Mouse (Mus musculus) G1E (cell line): ENCODE results near the gene Rhno1. TPM values are rescaled to one million over a fixed set of nuclear protein-coding genes. Genes with fewer than 3 reads are reported as not detected.
"Not testable (repeated sequence)": the region's sequence is repeated elsewhere in the genome, so short reads cannot be mapped to it uniquely, and the experiment has no call there.

Experiments used
- ATAC-seq: 2 replicates; pipeline ENCODE4 v1.8.0; 2016; ENCODE audit warnings: mild to moderate bottlenecking; ENCODE audit not compliant: insufficient number of reproducible peaks, poor library complexity, low FRiP score, severe bottlenecking; ENCODE audit errors: extremely low read depth
- DNase-seq: peaks from one replicate; pipeline ENCODE4 v3.0.0; 2012; ENCODE audit warnings: low spot score
- H3K27me3 ChIP-seq: 2 replicates; pipeline ENCODE4 v1.6.1; 2012; ENCODE audit warnings: mild to moderate bottlenecking, low read length, inconsistent platforms; ENCODE audit not compliant: insufficient read depth
- H3K36me3 ChIP-seq: replicated peaks from 2 replicates; pipeline ENCODE3; 2012; ENCODE audit warnings: mild to moderate bottlenecking, inconsistent platforms
- H3K4me1 ChIP-seq: 2 replicates; pipeline ENCODE4 v1.6.1; 2012; ENCODE audit warnings: low read depth, low read length, inconsistent platforms, mixed read lengths; ENCODE audit not compliant: insufficient read depth
- H3K4me3 ChIP-seq: 2 replicates; pipeline ENCODE4 v1.5.1; 2012; ENCODE audit warnings: low read depth, mild to moderate bottlenecking, inconsistent platforms, low read length, moderate library complexity, mixed read lengths
- H3K9me3 ChIP-seq: replicated peaks from 2 replicates; pipeline ENCODE4 v1.6.1; 2012; ENCODE audit warnings: inconsistent platforms
- CTCF ChIP-seq: IDR thresholded peaks from 2 replicates; pipeline ENCODE4 v1.5.1; 2012; ENCODE audit warnings: low read depth, low read length, inconsistent platforms, mixed read lengths
- GATA1 ChIP-seq: IDR thresholded peaks from 2 replicates; pipeline ENCODE4 v1.6.1; 2012; ENCODE audit warnings: borderline replicate concordance, low read length, inconsistent platforms, mixed read lengths
- GATA2 ChIP-seq: IDR thresholded peaks from 2 replicates; pipeline ENCODE4 v1.6.1; 2012; ENCODE audit warnings: low read depth, low read length, inconsistent platforms, borderline replicate concordance
- POLR2AphosphoS5 ChIP-seq: IDR thresholded peaks from 2 replicates; pipeline ENCODE4 v1.6.1; 2012; ENCODE audit warnings: low read depth, low read length, inconsistent platforms; ENCODE audit not compliant: insufficient replicate concordance
- TAL1 ChIP-seq: conservative IDR thresholded peaks from 2 replicates; pipeline ENCODE4 v1.6.1; 2012; ENCODE audit warnings: low read depth, low read length, inconsistent platforms, mixed read lengths
- polyA plus RNA-seq: library from polyadenylated mRNA; stranded (reverse); fragments of >175 nt; gene quantifications from 2 replicates; pipeline ENCODE4 v1.2.3, GENCODE M21; 2012
- total RNA-seq, 2 experiments: library from RNA; stranded (forward) in 1 of 2; stranded (reverse) in 1 of 2; fragments of 200-1000 nt in 1 of 2; fragments of >200 nt in 1 of 2; fragmentation: Nextera tagmentation in 1 of 2; gene quantifications; 2 replicates each; pipeline ENCODE4 v1.2.3; 2014 to 2017

Gene Rhno1
- total and polyA plus RNA-seq, 3 experiments, result 52.8 to 82.8 (median 66.0) TPM

- H3K36me3 ChIP-seq, result no peaks in the 10 kb centered on the region
- no peak within 1 kb of the TSS for H3K4me3 ChIP-seq
- DNase-seq (no peak), ATAC-seq (no peak)
- no peaks in the 10 kb centered on the region for H3K4me1 ChIP-seq
- H3K27me3 ChIP-seq, result peaks cover 9% of the 10 kb centered on the region
- no peaks in the 10 kb centered on the region for H3K9me3 ChIP-seq
- TF ChIP-seq TAL1 (no peak), CTCF (no peak), GATA1 (no peak), GATA2 (no peak), POLR2AphosphoS5 (no peak)
Observed at GRCm38 (mm10) chr6:128398996-128399395, 36.3 kb upstream of the Rhno1 start, which contains the start of gene Nrip2. Gene Nrip2, plus strand, starts transcription at chr6:128399296.

DNA sequence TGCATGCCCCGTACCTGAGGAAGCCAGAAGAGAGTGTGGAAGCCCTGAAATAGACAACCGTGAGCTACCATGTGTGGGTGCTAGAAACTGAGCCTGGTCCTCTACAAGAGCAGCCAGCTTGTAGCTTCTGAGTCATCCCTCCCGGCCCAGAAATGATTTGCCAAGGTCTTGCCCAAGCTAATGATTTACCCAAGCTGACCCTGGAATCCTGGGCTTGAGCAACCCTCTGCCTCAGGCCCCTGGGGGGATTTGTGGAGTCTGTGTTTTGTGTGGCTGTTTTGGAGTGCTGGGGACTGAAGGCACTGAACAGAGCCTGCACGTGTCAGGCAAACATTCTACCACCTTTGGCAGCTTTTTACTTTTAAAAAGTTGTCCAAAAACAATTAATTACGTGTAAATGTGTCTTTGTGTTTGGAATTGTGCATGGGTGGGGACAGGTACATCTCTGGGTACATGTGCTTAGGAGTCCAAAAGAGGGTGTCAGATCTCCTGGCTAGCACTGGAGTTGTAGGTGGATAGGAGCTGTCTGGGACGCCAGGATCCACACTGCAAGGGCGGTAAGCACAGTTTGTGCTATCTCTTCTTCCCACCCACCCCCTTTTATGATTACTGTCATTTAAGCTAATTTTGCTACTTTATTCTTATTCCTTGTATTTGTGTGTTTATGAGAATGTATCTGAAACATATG, 35.0 kb upstream of the Rhno1 start:
- Histone ChIP-seq H3K4me1 (no peaks in the 10 kb centered on the region), H3K9me3 (no peaks in the 10 kb centered on the region), H3K27me3 (peaks cover 9% of the 10 kb centered on the region), H3K36me3 (no peaks in the 10 kb centered on the region), H3K4me3 (no peak overlapping the region)
- TF ChIP-seq POLR2AphosphoS5, result no peak
- no peak for TF ChIP-seq GATA2
- no peak for TF ChIP-seq CTCF
- no peak for TF ChIP-seq GATA1
- TF ChIP-seq TAL1, result no peak
- ATAC-seq, result no peak
- DNase-seq, result no peak

- Histone ChIP-seq H3K4me3 (no peak overlapping the region), H3K9me3 (no peaks in the 10 kb centered on the region), H3K36me3 (no peaks in the 10 kb centered on the region), H3K4me1 (no peaks in the 10 kb centered on the region), H3K27me3 (peaks cover 14% of the 10 kb centered on the region)
- no peak for DNase-seq
- ATAC-seq, result no peak
- TF ChIP-seq GATA2 (no peak), TAL1 (no peak), GATA1 (no peak), CTCF (no peak), POLR2AphosphoS5 (no peak)
Observed at GRCm38 (mm10) chr6:128390683-128391082, 28.0 kb upstream of the Rhno1 start.

GRCm38 (mm10) chr6:128389185-128389584, 26.5 kb upstream of the Rhno1 start:
- ATAC-seq, result no peak
- TF ChIP-seq TAL1, result no peak
- no peak for TF ChIP-seq CTCF
- no peak for TF ChIP-seq POLR2AphosphoS5
- TF ChIP-seq GATA2, result no peak
- no peak for TF ChIP-seq GATA1
- no peaks in the 10 kb centered on the region for H3K9me3 ChIP-seq
- no peaks in the 10 kb centered on the region for H3K4me1 ChIP-seq
- DNase-seq, result no peak
- H3K27me3 ChIP-seq, result peaks cover 14% of the 10 kb centered on the region
- no peaks in the 10 kb centered on the region for H3K36me3 ChIP-seq
- no peak overlapping the region for H3K4me3 ChIP-seq

- H3K36me3 ChIP-seq, result no peaks in the 10 kb centered on the region
- no peak for ATAC-seq
- no peak for DNase-seq
- TF ChIP-seq POLR2AphosphoS5 (no peak), GATA1 (no peak), TAL1 (no peak), CTCF (no peak), GATA2 (no peak)
- H3K4me3 ChIP-seq, result no peak overlapping the region
- peaks cover 22% of the 10 kb centered on the region for H3K27me3 ChIP-seq
- H3K9me3 ChIP-seq, result no peaks in the 10 kb centered on the region
- peaks cover 4% of the 10 kb centered on the region; the same call in 1 of the 2 replicates for H3K4me1 ChIP-seq
Observed at GRCm38 (mm10) chr6:128385026-128385425, 22.3 kb upstream of the Rhno1 start.

DNA sequence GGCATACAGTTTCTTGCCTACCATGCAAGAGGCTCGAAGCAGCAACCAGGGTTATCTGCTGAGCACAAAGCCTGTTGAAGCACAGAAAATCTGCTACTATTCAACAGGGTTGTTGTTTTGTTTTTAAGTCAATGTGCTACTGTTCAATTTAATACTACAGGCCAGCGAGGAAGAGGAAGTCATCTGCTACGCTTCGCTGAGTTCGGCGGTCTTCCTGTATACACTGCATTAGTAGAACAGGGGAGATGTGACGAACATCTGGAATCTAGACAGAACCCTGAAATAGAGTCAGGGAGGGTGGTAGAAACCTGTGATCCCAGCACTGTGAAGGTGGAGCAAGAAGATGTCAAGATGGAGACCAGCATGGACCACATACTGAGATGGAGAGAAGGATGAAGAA, 21.0 kb upstream of the Rhno1 start:
- Histone ChIP-seq H3K4me3 (no peak overlapping the region), H3K36me3 (no peaks in the 10 kb centered on the region), H3K27me3 (peaks cover 24% of the 10 kb centered on the region; the same call in 1 of the 2 replicates), H3K4me1 (peaks cover 4% of the 10 kb centered on the region), H3K9me3 (no peaks in the 10 kb centered on the region)
- ATAC-seq, result peak; percentile 78
- no peak for DNase-seq
- TF ChIP-seq GATA2, result no peak
- TF ChIP-seq POLR2AphosphoS5, result no peak
- no peak for TF ChIP-seq GATA1
- no peak for TF ChIP-seq CTCF
- no peak for TF ChIP-seq TAL1

GRCm38 (mm10) chr6:128381254-128381653, 18.5 kb upstream of the Rhno1 start:
- Histone ChIP-seq H3K27me3 (peaks cover 18% of the 10 kb centered on the region; the same call in 1 of the 2 replicates), H3K4me3 (no peak overlapping the region), H3K36me3 (peaks cover 8% of the 10 kb centered on the region), H3K9me3 (no peaks in the 10 kb centered on the region), H3K4me1 (peaks cover 4% of the 10 kb centered on the region)
- TF ChIP-seq CTCF, result no peak
- TF ChIP-seq TAL1, result no peak
- TF ChIP-seq GATA2, result no peak
- no peak for TF ChIP-seq GATA1
- no peak for TF ChIP-seq POLR2AphosphoS5
- DNase-seq, result no peak
- no peak for ATAC-seq

DNA sequence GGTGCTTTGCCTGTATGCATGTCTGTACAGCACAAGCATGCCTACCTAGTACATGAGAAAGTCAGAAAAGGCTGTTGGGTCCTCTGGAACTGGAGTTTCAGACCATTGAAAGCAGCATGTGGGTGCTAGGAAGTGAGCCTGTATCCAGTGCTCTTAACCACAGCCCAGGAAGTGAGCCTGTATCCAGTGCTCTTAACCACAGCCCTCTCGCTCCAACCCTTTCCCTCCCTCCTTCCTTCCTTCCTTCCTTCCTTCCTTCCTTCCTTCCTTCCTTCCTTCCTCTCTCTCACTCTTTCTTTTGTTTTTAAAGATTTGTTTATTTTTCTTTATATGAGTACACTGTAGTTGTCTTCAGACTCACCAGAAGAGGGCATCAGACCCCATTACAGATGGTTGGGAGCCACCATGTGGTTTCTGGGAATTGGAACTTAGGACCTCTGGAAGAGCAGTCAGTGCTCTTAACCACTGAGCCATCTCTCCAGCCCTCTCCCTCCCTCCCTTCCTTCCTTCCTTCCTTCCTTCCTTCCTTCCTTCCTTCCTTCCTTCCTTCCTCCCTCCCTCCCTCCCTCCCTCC, 18.0 kb upstream of the Rhno1 start:
- H3K4me1 ChIP-seq, ATAC-seq, DNase-seq, H3K4me3 ChIP-seq, H3K9me3 ChIP-seq: not testable (repeated sequence)
- H3K36me3 ChIP-seq, result peaks cover 14% of the 10 kb centered on the region
- H3K27me3 ChIP-seq, result peaks cover 14% of the 10 kb centered on the region; the same call in 1 of the 2 replicates
